Comparison of ENCODE assay signal across 14 mouse cellular contexts in genomic region chr11:97742157-97742556, GRCm38 (mm10). TPM values are rescaled to one million over a fixed set of nuclear protein-coding genes. Genes with fewer than 3 reads are reported as not detected.
DNase-seq lines count a peak whose midpoint lies in the region; ATAC-seq and TF ChIP-seq lines count a peak whose summit lies in the region.
"Had no signal": no experiment of that assay in that cellular context is flagged by ENCODE, and none has a peak within 500 bp of the region (broad histone marks: within the 10 kb centered on the region; RNA-seq: fewer than 3 reads in every experiment).

No protein-coding gene starts in this region.

- 93% methylated on average over 5 of the region's 5 CpGs for WGBS in forebrain, embryonic 14.5 days
- 93% methylated on average over 5 of the region's 5 CpGs for WGBS in midbrain, embryonic 12.5 days

- H3K4me1 ChIP-seq in brown adipose tissue, adult 24 weeks (ENCODE audit: control insufficient read depth, insufficient read depth, insufficient read length, low read length): peaks cover 12% of the 10 kb centered on the region
- peaks cover 15% of the 10 kb centered on the region for H3K4me1 ChIP-seq in forebrain, embryonic 14.5 days (ENCODE audit: control insufficient read depth, insufficient read depth, low read length)
- H3K4me1 ChIP-seq in midbrain, embryonic 12.5 days: peaks cover 24% of the 10 kb centered on the region

- H3K4me3 ChIP-seq in left cerebral cortex, adult 2 months: peak overlapping the region; percentile 97; the same call in 1 of the 2 replicates
- H3K4me3 ChIP-seq in brown adipose tissue, adult 24 weeks (ENCODE audit: insufficient read depth, low read depth, low read length): peak overlapping the region; percentile 98; the same call in 1 of the 2 replicates
- H3K4me3 ChIP-seq in forebrain, embryonic 14.5 days (ENCODE audit: low read depth, low read length): no peak overlapping the region
- no peak overlapping the region for H3K4me3 ChIP-seq in midbrain, embryonic 12.5 days

- peaks cover 13% of the 10 kb centered on the region for H3K36me3 ChIP-seq in forebrain, embryonic 14.5 days (ENCODE audit: control insufficient read depth, insufficient read depth, low read length)
- peaks cover 13% of the 10 kb centered on the region for H3K36me3 ChIP-seq in midbrain, embryonic 12.5 days

- H3K27me3 ChIP-seq in forebrain, embryonic 14.5 days (replicated peaks; ENCODE audit: control insufficient read depth, insufficient read depth, low read length): no peaks in the 10 kb centered on the region
- no peaks in the 10 kb centered on the region for H3K27me3 ChIP-seq in midbrain, embryonic 12.5 days
- H3K27me3 ChIP-seq: kidney, embryonic 15.5 days had no signal

- ATAC-seq in forebrain, embryonic 14.5 days: no peak
- no peak for ATAC-seq in midbrain, embryonic 12.5 days (ENCODE audit: low FRiP score, low read depth)

- intact Hi-C loops in left cerebral cortex, adult 2 months (cut with DNase I): loop anchor here (5.0 kb wide), 1 partner anchor 110 kb away; no protein-coding TSS in a partner anchor
- intact Hi-C loops in left cerebral cortex, postnatal 4 days (cut with DNase I): no loop called here

- TF ChIP-seq CTCF in left cerebral cortex, adult 2 months (IDR thresholded peaks at IDR 0.05): no peak

- 0 out of 2 replicates have a peak overlapping the region, but pooled peaks have one; percentile 5 for H3K4me2 ChIP-seq in forebrain, embryonic 14.5 days (ENCODE audit: low read length)
- H3K4me2 ChIP-seq in midbrain, embryonic 12.5 days (replicated peaks): peak overlapping the region; percentile 84

- H3K9ac ChIP-seq in forebrain, embryonic 14.5 days (ENCODE audit: low read length): no peak overlapping the region
- no peak overlapping the region for H3K9ac ChIP-seq in midbrain, embryonic 12.5 days (replicated peaks)
- H3K9ac ChIP-seq: kidney, embryonic 15.5 days had no signal

- H3K9me3 ChIP-seq in forebrain, embryonic 14.5 days (replicated peaks; ENCODE audit: control insufficient read depth, low read length): no peaks in the 10 kb centered on the region
- no peaks in the 10 kb centered on the region for H3K9me3 ChIP-seq in midbrain, embryonic 12.5 days
- H3K9me3 ChIP-seq: kidney, embryonic 15.5 days had no signal

- no peak for DNase-seq in left cerebral cortex, adult 2 months (ENCODE audit: extremely low spot score in 1 of 2, low spot score in 2 of 2)
- DNase-seq in left cerebral cortex, adult 18-20 months (ENCODE audit: low spot score in 2 of 2): no peak
- no peak for DNase-seq in forebrain, embryonic 14.5 days (ENCODE audit: low spot score)
- DNase-seq in kidney, postnatal 25 days: no peak
- DNase-seq in embryo, embryonic 10.5 days (ENCODE audit: low spot score): no peak
- no peak for DNase-seq in left cerebral cortex, postnatal 4 days
- DNase-seq: gastrocnemius, postnatal 36 days; heart, postnatal 10 days; layer of hippocampus, postnatal 36 days had no signal

- no peak overlapping the region for H3K27ac ChIP-seq in left cerebral cortex, adult 2 months
- H3K27ac ChIP-seq in brown adipose tissue, adult 24 weeks (replicated peaks; ENCODE audit: low read depth, low read length): no peak overlapping the region
- H3K27ac ChIP-seq in forebrain, embryonic 14.5 days (ENCODE audit: low read depth, low read length): no peak overlapping the region
- H3K27ac ChIP-seq in midbrain, embryonic 12.5 days (replicated peaks): no peak overlapping the region
- H3K27ac ChIP-seq: kidney, embryonic 15.5 days had no signal

RNA-seq across cellular contexts. Expression of gene Pip4k2b, which starts 2.3 kb away (rescaled TPM):
- total RNA-seq in left cerebral cortex, adult 2 months (2021): 100 to 1,000 TPM; 114 to 117 TPM
- 100 to 1,000 TPM; 120 to 123 TPM for total RNA-seq in left cerebral cortex, adult 18-20 months (2021)
- 6.1 and 10.3 TPM in 2 replicates for polyA plus RNA-seq in brown adipose tissue, adult 24 weeks (2012; ENCODE audit: insufficient read depth, insufficient read length, missing spikeins)
- polyA plus RNA-seq in forebrain, embryonic 14.5 days (2014; fragmentation: Nextera tagmentation; extraction: Ambion mirVana): 6.0 and 6.9 TPM in 2 replicates
- polyA plus RNA-seq in midbrain, embryonic 12.5 days (2016; fragmentation: Nextera tagmentation; extraction: Ambion mirVana): 2.7 and 3.3 TPM in 2 replicates
- total RNA-seq in left cerebral cortex, postnatal 4 days (2021): 100 to 1,000 TPM; 180 to 185 TPM

RNA-seq across cellular contexts. Expression of gene Cwc25, which starts 24.2 kb away (rescaled TPM):
- total RNA-seq in left cerebral cortex, adult 2 months (2021): 10 to 100 TPM; 19.5 to 21.3 TPM
- 10 to 100 TPM; 18.7 to 19.9 TPM for total RNA-seq in left cerebral cortex, adult 18-20 months (2021)
- 5.8 and 7.1 TPM in 2 replicates for polyA plus RNA-seq in brown adipose tissue, adult 24 weeks (2012; ENCODE audit: insufficient read depth, insufficient read length, missing spikeins)
- polyA plus RNA-seq in forebrain, embryonic 14.5 days (2014; fragmentation: Nextera tagmentation; extraction: Ambion mirVana): 9.9 and 11.1 TPM in 2 replicates
- 22.3 and 24.4 TPM in 2 replicates for polyA plus RNA-seq in midbrain, embryonic 12.5 days (2016; fragmentation: Nextera tagmentation; extraction: Ambion mirVana)
- total RNA-seq in left cerebral cortex, postnatal 4 days (2021): 10 to 100 TPM; 17.6 to 20.4 TPM

RNA-seq across cellular contexts. Expression of gene 1700001P01Rik, which starts 33.6 kb away (rescaled TPM):
- total RNA-seq in left cerebral cortex, adult 2 months (2021): 1 to 10 TPM in 1 of 2 experiments, not detected in 1; 1.0 TPM
- 1 to 10 TPM in 1 of 2 experiments, under 1 TPM in 1; 0.98 to 1.1 TPM for total RNA-seq in left cerebral cortex, adult 18-20 months (2021)
- not detected in 2 replicates for polyA plus RNA-seq in brown adipose tissue, adult 24 weeks (2012; ENCODE audit: insufficient read depth, insufficient read length, missing spikeins)
- polyA plus RNA-seq in forebrain, embryonic 14.5 days (2014; fragmentation: Nextera tagmentation; extraction: Ambion mirVana): 0.50 TPM in 1 of 2 replicates, not detected in the other
- 0.31 and 1.3 TPM in 2 replicates for polyA plus RNA-seq in midbrain, embryonic 12.5 days (2016; fragmentation: Nextera tagmentation; extraction: Ambion mirVana)
- 1 to 10 TPM in 1 of 2 experiments, not detected in 1; 2.0 TPM for total RNA-seq in left cerebral cortex, postnatal 4 days (2021)
- total RNA-seq: gastrocnemius, postnatal 36 days; heart, postnatal 10 days had no signal
- polyA plus RNA-seq: liver, embryonic 16.5 days; small intestine, adult 2 months had no signal

RNA-seq across cellular contexts. Expression of gene Psmb3, which starts 39.0 kb away (rescaled TPM):
- 100 to 1,000 TPM; 113 to 123 TPM for total RNA-seq in left cerebral cortex, adult 2 months (2021)
- 100 to 1,000 TPM; 122 to 128 TPM for total RNA-seq in left cerebral cortex, adult 18-20 months (2021)
- polyA plus RNA-seq in brown adipose tissue, adult 24 weeks (2012; ENCODE audit: insufficient read depth, insufficient read length, missing spikeins): 364 and 464 TPM in 2 replicates
- polyA plus RNA-seq in forebrain, embryonic 14.5 days (2014; fragmentation: Nextera tagmentation; extraction: Ambion mirVana): 530 and 674 TPM in 2 replicates
- 450 and 456 TPM in 2 replicates for polyA plus RNA-seq in midbrain, embryonic 12.5 days (2016; fragmentation: Nextera tagmentation; extraction: Ambion mirVana)
- 100 to 1,000 TPM; 168 to 172 TPM for total RNA-seq in left cerebral cortex, postnatal 4 days (2021)

RNA-seq across cellular contexts. Expression of gene Rpl23, which starts 40.1 kb away (rescaled TPM):
- total RNA-seq in left cerebral cortex, adult 2 months (2021): 100 to 1,000 TPM; 326 to 327 TPM
- total RNA-seq in left cerebral cortex, adult 18-20 months (2021): 100 to 1,000 TPM; 351 to 356 TPM
- 268 and 348 TPM in 2 replicates for polyA plus RNA-seq in brown adipose tissue, adult 24 weeks (2012; ENCODE audit: insufficient read depth, insufficient read length, missing spikeins)
- polyA plus RNA-seq in forebrain, embryonic 14.5 days (2014; fragmentation: Nextera tagmentation; extraction: Ambion mirVana): 348 and 451 TPM in 2 replicates
- 370 and 378 TPM in 2 replicates for polyA plus RNA-seq in midbrain, embryonic 12.5 days (2016; fragmentation: Nextera tagmentation; extraction: Ambion mirVana)
- total RNA-seq in left cerebral cortex, postnatal 4 days (2021): 100 to 1,000 TPM; 614 to 660 TPM

Comparison
In these comparisons a context has a peak if more than half of its experiments do, and no peak if none do; other contexts are left out.
1. H3K4me3 ChIP-seq: peak in left cerebral cortex, adult 2 months (single experiment) and brown adipose tissue, adult 24 weeks (single experiment); none in forebrain, embryonic 14.5 days (single experiment) and midbrain, embryonic 12.5 days (single experiment).